14 mouse cellular contexts compared by ENCODE assay signal in genomic region chr7:110106633-110107032, GRCm38 (mm10).
"Had no signal": no experiment of that assay in that cellular context is flagged by ENCODE, and none has a peak within 500 bp of the region (broad histone marks: within the 10 kb centered on the region; RNA-seq: fewer than 3 reads in every experiment).

No protein-coding gene starts in this region.

- ATAC-seq: liver, embryonic 12.5 days; midbrain, embryonic 13.5 days; midbrain, embryonic 15.5 days had no signal

- H3K27ac ChIP-seq: liver, embryonic 12.5 days; liver, embryonic 14.5 days; macrophage; midbrain, embryonic 13.5 days; midbrain, embryonic 15.5 days; neural tube, embryonic 12.5 days had no signal

- H3K9ac ChIP-seq: liver, embryonic 12.5 days; liver, embryonic 14.5 days; lung, embryonic 14.5 days; midbrain, embryonic 13.5 days; midbrain, embryonic 15.5 days; neural tube, embryonic 12.5 days had no signal

- H3K27me3 ChIP-seq: liver, embryonic 12.5 days; megakaryocyte, embryonic 14.5 days; midbrain, embryonic 13.5 days; midbrain, embryonic 15.5 days; neural tube, embryonic 12.5 days had no signal

- H3K9me3 ChIP-seq: liver, embryonic 12.5 days; megakaryocyte, embryonic 14.5 days; midbrain, embryonic 13.5 days; midbrain, embryonic 15.5 days; neural tube, embryonic 12.5 days had no signal

- H3K4me3 ChIP-seq: liver, embryonic 12.5 days; megakaryocyte, embryonic 14.5 days; midbrain, embryonic 13.5 days; midbrain, embryonic 15.5 days; neural tube, embryonic 12.5 days had no signal

- DNase-seq: lung, adult 18-20 months; lung, embryonic 14.5 days; lung, postnatal 14 days; lung, postnatal 36 days; right cerebral cortex, postnatal 14 days; thymus, postnatal 25 days had no signal

- H3K4me2 ChIP-seq: liver, embryonic 12.5 days; lung, embryonic 14.5 days; midbrain, embryonic 11.5 days; midbrain, embryonic 13.5 days; midbrain, embryonic 15.5 days; neural tube, embryonic 12.5 days had no signal

- H3K36me3 ChIP-seq: liver, embryonic 12.5 days; midbrain, embryonic 13.5 days; midbrain, embryonic 15.5 days; neural tube, embryonic 12.5 days had no signal
